Mouse (Mus musculus) small intestine, adult 2 months (tissue): Measurements from ENCODE around the gene Phtf2.

ENCODE experiments used
- CTCF ChIP-seq: fragments of 200-500 bp; IDR thresholded peaks from 2 replicates; pipeline ENCODE4 v1.5.1; 2012; ENCODE audit warnings: low read depth, mild to moderate bottlenecking, control low read depth, inconsistent platforms, low read length, moderate library complexity, mixed read lengths; ENCODE audit not compliant: insufficient replicate concordance, insufficient read length; ENCODE audit errors: extremely low read depth
- POLR2A ChIP-seq: fragments of 200-500 bp; IDR thresholded peaks from 2 replicates; pipeline ENCODE4 v1.6.1; 2012; ENCODE audit warnings: low read depth, mild to moderate bottlenecking, control low read depth, inconsistent platforms, low read length, moderate library complexity

DNA sequence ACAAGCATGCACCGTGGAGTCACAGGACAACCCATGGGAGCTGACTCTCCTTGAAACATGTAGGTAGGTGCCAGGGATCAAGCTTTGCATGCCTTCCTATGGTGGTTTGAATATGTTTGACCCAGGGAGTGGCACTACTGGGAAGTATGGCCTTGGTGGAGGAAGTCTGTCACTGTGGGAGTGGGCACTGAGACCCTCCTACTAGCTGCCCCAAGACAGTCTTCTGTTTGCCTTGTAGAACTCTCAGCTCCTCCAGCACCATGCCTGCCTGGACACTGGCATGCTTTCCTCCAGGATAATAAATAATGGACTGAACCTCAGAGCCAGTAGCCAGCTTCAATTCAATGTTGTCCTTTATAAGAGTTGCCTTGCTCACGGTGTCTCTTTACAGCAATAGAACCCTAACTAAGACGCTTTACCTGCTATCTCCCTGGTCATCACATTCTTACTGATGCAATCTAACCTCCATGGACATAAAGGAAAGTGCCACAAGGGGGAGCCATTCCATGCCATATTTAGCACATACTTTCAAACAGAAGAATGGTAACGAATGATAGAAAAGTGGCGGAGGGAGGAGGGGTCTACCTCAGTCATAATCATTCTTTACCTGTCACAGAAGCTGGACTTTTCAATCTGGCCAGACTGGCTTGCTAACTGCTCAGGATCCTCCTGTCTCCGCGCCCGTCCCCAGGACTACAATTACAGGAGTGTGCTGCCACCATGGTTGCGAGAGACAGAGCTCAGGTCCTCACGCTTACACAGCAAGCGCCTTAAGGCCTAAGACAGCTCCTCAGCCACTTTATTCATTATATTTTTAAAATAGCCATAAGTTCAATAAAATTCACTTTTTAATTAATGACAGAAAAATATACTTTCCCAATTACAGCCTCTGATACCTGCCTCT is 31.7 kb upstream of the Phtf2 start:
- TF ChIP-seq POLR2A (no peak), CTCF (peak; percentile 28; the same call in 1 of the 2 replicates)
